Mouse (Mus musculus) cerebellum, adult 9-10 months (tissue): ENCODE results near the gene Kcng1.

Experiments
- DNase-seq: peaks from one replicate; pipeline ENCODE4 v3.0.0; 2022

Kcng1 gene

DNA sequence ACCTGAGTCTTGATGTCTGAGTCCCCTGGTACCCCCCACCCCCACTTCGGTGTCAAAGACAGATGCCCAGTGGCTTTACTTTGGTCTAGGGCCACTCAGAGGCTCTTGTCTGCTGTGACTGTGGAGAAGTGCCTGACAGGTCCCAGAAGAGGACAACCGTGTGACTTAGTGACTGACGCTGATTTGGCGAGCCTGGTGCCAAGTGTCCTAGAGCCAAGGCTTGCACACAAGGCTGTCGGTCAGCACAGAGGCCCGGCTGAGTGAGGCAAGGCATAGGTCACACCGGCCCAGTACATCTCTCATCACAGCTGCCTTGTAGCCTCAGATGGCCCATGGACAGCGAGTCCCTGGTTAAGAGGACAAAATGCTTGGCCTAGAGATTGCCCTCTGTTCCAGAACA lies 22.5 kb downstream of the Kcng1 start:
- DNase-seq = no peak

DNA sequence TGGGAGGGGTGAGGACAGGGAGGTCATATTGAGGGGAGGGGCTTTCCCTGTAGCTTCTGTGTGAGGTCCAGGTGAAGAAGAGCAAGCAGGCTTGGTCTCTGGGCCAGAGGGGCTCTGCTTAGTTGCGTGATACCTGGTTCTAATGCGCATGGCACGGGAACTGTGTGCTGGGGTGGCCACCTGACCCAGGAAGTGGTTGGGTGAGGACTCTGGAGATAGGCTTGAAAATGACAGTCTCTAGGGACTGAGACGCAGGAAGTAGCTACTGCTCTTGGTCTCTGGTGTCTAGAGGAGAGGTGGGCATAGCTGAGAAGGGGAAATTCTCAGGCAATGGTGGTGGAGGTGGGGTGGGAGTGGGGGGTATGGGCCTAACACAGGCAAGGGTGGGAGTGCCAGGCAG lies 24.3 kb downstream of the Kcng1 start:
- no peak for DNase-seq

GRCm38 (mm10) chr2:168256506-168256905 lies 25.0 kb downstream of the Kcng1 start:
- DNase-seq = no peak

- no peak for DNase-seq
Measured at GRCm38 (mm10) chr2:168253822-168254221, 27.7 kb downstream of the Kcng1 start.

GRCm38 (mm10) chr2:168252639-168253292 lies 28.8 kb downstream of the Kcng1 start:
- no peak for DNase-seq

- DNase-seq = peak; percentile 88
Measured at GRCm38 (mm10) chr2:168250270-168250669, 31.3 kb downstream of the Kcng1 start.

DNA sequence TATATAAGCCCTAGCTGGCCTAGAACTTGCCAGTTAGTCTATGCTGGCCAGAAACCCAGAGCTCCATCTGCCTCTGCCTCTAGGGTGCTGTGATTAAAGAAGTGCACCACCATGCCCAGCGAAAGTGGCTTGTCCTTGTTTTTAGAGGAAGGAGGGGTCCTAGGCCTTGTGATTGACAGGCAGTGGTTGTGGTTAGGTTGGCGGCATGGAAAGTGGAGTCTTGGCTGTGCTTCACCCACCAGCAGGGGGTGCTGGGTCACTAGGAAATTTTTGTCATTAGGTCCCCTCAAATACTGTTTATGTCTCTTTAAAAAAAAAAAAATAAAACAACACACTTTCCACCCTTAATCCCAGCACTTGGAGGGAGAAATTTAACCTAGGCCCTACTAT lies 32.7 kb downstream of the Kcng1 start:
- DNase-seq = no peak

GRCm38 (mm10) chr2:168248167-168248855 lies 33.2 kb downstream of the Kcng1 start:
- no peak for DNase-seq

DNA sequence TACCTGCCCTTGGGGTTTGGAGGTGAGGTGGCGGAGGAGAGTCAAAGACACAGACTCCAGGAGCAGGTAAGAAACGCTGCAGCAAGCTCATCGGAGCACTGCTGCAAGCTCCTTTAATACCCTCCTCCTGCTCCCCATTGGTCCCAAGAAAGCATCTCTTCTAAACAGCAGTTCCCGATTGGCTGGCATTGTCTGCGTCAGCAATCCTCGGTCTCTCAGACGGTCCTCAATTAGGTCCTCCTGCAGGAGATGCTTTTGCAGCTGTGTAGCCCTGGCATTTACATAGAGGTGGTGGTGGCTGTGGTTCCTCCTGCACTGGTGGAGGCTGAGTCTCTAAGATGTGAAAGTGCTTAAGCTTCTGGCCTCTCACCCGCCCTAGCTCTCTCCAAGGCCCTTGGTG lies 36.0 kb downstream of the Kcng1 start:
- no peak for DNase-seq

GRCm38 (mm10) chr2:168243278-168243677 lies 38.3 kb downstream of the Kcng1 start:
- DNase-seq = no peak

- no peak for DNase-seq
Measured at GRCm38 (mm10) chr2:168242841-168243240, 38.7 kb downstream of the Kcng1 start.

GRCm38 (mm10) chr2:168238335-168238734 lies 43.2 kb downstream of the Kcng1 start:
- DNase-seq = no peak

DNA sequence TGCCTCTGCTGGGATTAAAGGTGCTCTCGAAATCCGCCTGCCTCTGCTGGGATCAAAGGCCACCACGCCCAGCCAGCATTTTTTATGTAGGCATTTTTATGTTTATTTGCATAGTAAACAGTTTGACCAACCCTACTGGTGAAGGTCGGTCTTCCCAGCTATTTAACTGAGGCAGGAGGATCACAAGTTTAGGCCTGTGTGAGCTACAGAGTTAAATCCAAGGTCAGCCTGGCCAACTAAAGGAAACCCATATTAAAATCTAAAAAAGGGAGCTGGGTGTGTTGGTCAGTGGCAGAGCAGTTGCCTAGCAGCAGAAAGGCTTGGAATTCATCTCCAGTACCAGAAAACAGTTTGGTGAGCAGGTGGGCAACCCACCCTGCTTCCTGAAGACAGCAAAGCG lies 48.2 kb downstream of the Kcng1 start:
- no peak for DNase-seq

DNA sequence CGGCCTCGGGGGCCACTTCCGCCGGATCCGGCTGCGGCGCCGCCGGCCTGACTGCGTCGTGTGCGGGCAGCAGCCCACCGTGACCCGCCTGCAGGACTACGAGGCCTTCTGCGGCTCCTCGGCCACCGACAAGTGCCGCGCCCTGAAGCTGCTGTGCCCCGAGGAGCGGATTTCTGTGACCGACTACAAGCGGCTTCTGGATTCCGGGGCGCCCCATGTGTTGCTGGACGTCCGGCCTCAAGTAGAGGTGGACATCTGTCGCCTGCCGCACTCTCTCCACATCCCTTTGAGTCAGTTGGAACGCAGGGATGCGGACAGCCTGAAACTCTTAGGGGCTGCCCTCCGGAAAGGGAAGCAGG lies 50.1 kb downstream of the Kcng1 start:
- no peak for DNase-seq

DNA sequence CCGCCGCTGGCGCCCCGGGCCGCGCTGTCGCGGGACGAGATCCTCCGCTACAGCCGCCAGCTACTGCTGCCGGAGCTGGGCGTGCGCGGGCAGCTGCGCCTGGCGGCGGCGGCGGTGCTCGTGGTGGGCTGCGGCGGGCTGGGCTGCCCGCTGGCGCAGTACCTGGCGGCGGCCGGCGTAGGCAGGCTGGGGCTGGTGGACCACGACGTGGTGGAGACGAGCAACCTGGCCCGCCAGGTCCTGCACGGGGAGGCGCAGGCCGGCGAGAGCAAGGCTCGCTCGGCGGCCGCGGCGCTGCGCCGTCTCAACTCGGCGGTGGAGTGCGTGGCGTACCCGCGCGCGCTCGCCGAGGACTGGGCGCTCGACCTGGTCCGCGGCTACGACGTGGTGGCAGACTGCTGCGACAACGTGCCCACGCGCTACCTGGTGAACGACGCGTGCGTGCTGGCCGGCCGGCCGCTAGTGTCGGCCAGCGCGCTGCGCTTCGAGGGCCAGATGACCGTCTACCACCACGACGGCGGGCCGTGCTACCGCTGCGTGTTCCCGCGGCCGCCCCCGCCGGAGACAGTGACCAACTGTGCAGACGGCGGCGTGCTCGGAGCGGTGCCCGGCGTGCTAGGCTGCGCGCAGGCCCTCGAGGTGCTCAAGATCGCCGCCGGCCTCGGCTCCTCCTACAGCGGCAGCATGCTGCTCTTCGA lies 50.6 kb downstream of the Kcng1 start:
- DNase-seq = peak; percentile 29

- DNase-seq = peak; percentile 84
Measured at GRCm38 (mm10) chr2:168230026-168230728, 51.4 kb downstream of the Kcng1 start, which contains the start of the genes Gm20716, Dpm1 and Mocs3. TSS of gene Gm20716 (minus strand) at chr2:168230364. TSS of gene Dpm1 (minus strand) at chr2:168230591. TSS of gene Mocs3 (plus strand) at chr2:168230622.

DNA sequence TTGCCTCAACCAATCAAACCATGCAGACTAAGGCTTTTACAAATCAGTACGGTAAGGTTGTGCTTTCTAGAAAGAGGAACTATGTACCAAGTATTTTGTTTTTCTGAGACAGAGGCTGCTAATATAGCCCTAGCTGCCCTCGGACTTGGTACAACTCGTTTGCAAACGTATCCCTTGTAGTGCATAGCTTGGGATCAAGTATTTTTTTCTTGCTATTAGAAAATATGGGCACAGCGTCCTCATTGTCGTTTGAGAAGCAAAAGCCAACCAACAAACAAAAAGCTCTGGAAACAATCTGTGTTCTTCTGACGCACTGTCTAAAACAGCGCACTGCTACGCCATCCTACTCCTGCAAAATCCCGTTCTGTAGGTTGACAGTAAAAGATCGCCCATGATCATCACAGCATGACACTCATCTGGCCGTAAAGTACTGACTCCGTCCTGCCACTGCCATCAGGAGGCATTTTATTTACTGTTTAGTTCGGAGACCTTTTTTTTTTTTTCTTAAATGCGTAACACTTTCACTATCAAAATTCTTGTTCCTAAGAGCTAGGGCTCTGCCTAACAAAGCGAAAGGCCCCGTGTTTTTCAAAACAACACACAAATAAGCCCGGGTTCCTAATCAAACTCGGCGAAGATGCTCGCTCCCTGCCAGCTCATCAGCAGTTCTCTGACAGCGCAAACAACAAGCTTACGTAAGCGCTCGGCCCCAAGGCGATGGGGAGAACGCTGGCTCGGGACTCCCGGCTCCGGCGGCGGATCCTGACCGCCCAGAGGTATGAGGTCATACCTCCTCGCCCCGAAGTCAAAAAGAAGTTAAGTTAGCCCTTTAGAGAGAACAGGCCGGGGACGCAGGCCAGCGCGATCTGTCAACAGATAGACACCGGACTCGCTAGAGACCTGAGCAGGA lies 52.2 kb downstream of the Kcng1 start:
- DNase-seq = peak; percentile 50

DNA sequence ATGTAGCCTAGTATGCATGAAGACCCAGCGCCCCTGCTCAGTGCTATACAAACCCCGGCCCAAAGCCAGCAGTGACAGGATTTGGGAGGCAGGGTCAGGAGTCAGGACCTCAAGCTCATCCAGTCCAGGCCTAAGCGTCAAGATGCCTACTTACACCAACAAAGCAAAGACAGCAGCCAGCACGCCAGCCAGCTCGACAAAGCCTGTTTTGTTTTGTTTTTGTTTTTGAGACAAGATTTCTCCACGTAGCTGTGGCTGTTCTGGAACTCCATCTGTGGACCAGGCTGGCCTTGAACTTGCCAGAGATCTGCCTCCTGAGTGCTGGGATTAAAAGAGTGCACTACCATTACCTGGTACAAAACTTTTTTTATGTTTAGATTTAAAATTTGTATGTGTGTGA lies 58.2 kb downstream of the Kcng1 start:
- no peak for DNase-seq

- DNase-seq = no peak
Measured at GRCm38 (mm10) chr2:168213788-168214397, 67.6 kb downstream of the Kcng1 start.
